Mouse (Mus musculus): ENCODE measurements around the gene Mef2a. TPM values are rescaled to one million over a fixed set of nuclear protein-coding genes. Genes with fewer than 3 reads are reported as not detected.

Gene Mef2a
- 27.8 TPM for polyA plus RNA-seq (2014; fragmentation: Illumina TruSeq; extraction: RNeasy Lipid Tissue Mini Kit (QIAGEN cat#74804); ENCODE audit: low read depth, low replicate concordance)

DNA sequence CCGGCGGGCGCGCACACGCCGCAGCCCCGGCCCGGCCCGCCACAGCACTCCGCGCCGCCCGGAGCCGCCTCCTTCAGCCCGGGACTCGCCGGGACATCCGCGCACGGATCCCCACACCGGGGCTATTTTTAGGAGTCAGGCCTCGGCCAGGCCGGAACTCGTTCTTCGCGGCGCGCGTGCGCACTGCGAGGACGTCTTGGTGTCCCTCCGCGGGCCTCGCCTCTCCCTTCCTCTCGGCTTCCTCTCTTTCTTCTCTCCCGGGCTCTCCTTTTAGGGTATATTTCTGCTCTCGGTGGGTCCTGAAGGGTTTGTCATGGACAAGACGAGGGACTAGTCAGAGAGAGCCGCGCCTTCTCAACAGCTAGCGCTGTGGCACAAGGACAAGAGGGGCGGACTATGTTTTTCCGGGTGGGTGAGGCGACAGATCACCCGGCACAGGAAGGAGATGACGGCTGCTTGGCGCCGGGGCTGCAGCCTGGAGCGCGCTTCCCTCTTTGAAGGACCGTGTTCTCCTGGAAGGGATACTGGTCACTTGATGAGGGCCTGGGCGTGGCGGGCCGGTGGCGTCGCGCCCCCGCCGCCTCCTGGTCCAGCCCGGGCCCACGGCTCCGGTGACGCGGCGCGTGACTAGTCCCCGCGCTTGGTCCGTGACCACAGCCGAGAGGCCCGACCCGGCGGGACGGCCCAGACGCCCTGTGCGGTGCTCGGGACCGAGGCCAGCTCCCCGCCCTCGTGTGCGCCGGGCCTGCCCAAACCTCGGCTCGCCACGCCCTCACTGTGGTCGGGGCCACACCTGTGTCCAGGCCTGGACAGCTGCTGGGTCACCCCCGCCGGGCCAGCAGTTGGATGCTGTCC, at the start of gene Mef2a:
Gene Mef2a, minus strand, starts transcription at position 130 of the 855 bp plus-strand sequence.

DNA sequence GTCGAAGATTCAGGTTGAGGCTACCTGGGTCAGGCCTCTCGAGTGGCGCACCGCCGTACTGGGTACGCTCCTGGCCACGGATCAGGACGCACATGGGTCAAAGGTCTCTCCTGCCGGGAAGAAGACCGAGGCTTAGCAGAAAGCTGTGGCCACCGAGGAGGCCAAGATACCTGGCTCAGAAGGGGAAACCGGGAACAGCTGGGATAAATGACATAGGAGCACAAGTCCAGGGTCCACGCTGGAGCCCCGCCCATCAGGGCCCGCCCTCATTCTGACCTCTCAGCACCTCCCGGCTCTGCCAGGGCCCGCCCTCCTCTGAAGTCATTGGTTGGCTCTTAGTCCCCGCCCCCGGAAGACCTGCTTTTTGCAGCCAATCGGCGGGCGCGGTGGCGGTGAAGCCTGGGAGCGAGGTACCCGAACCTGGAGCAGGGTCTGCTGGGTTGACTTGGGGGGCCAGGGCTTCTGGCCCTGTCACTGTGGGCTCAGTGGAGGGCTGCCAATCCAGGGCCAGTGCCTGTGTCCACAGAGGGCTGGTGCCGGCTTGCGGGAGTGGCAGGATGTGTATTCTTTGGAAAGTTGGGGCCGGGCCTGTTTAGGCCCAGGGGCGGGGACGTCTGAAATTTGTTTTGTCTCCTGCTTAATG, 150.3 kb downstream of the Mef2a start, which contains the start of gene Lysmd4:
Gene Lysmd4, plus strand, starts transcription at position 325 of the 643 bp plus-strand sequence.

Other genes starting within 250 kb of the Mef2a start
- gene Lysmd4, start 150.3 kb downstream of the Mef2a start, polyA plus RNA-seq (2014; fragmentation: Illumina TruSeq; extraction: RNeasy Lipid Tissue Mini Kit (QIAGEN cat#74804); ENCODE audit: low read depth, low replicate concordance), result 3.9 TPM